Mouse (Mus musculus): ENCODE results near the gene Slc4a1. TPM values are rescaled to one million over a fixed set of nuclear protein-coding genes. Genes with fewer than 3 reads are reported as not detected.

The Slc4a1 gene
- 1 to 10 TPM; 3.0 to 3.3 TPM for polyA plus RNA-seq (2017; shearing (Covaris generic))

DNA sequence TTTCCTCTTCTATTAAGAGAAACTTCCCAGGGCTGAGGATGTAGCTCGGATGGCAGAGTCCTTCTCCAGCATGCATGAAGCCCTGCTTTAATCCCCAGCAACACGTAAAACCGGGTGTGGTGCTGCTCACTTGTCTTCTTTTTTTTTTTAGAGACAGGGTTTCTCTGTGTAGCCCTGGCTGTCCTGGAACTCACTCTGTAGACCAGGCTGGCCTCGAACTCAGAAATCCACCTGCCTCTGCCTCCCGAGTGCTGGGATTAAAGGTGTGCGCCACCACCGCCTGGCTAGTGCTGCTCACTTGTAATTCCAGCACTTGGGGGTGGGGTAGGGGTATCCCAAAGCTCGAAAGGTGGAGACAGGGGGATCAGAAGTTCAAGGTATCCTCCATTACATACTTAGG, at the start of gene Slc4a1:
Slc4a1 (minus strand) TSS at position 101 of the 400 bp plus-strand sequence.

DNA sequence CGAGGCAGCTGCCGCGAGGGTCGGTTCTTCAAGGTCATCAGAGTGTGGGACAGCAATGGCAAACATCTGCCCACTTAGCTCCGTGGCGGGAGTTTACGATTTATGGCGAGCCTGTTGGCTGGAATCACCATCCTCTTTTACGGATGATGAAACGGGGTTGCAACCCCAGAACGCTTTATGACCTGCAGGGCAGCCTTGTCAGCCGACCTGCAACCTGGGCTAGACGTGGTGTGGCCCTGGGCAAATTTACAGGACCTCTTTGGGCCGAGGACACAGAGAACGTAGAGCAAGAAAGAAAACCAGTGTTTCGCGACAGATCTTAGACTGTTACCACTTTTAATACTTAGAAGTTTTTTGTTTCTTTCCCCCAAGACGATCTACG, 41.8 kb upstream of the Slc4a1 start, which contains the start of gene Slc25a39:
Slc25a39 (minus strand) TSS at position 113 of the 382 bp plus-strand sequence.

DNA sequence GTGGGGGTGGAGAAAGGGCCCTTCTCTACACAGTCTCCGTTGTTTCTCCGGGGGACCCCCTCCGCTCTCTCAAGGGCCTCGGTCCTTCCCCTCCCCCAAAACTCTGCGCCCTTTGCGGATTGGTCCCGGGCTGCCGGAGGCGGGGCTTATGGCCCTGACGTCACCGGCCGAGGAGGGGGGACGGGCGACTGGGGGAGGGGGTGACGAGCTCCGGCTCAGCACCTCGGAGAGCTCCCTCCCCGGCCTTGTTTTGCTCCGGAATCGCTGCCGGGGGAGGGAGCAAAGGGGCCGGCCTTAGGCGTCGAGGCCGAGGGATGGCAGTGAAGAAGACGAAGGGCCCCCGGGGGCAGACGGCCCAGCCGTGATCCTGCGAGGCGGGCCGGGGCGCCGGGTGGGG, 27.2 kb upstream of the Slc4a1 start, which contains the start of gene Rundc3a:
Rundc3a (plus strand) TSS at position 166 of the 397 bp plus-strand sequence.

DNA sequence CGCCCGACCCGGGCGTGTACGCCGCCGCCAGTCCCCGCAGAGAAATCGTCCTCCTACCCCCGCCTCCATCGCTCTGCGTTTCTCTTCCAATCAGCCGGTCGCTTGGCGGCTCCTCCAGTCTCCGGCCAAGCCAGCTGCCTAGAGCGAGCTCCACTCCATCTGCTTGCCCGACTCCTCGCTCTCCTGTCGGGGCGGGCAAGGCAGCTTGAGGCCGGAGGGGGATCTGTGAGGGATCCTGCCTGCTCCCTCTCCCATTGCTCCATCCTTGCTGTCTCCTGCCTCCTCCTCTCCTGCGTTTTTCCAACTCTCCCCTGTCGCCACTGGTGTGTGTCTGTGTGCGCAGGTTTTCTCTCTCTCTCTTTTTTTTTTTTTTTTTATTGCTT, 46.6 kb downstream of the Slc4a1 start, which contains the start of gene Ubtf:
Ubtf (minus strand) TSS at position 333 of the 383 bp plus-strand sequence.

Other genes with a start within 250 kb of the Slc4a1 start
- gene Nags, start 220.7 kb downstream of the Slc4a1 start, polyA plus RNA-seq (2017; shearing (Covaris generic)): under 1 TPM in 1 of 2 experiments, not detected in 1; 0.14 TPM
- 10 to 100 TPM in 1 of 2 experiments, 1 to 10 TPM in 1; 4.9 to 10.4 TPM for gene Tmem101, start 209.8 kb downstream of the Slc4a1 start, polyA plus RNA-seq (2017; shearing (Covaris generic))
- gene Lsm12, start 180.9 kb downstream of the Slc4a1 start, polyA plus RNA-seq (2017; shearing (Covaris generic)): 10 to 100 TPM; 71.5 to 99.9 TPM
- 10 to 100 TPM; 23.4 to 38.3 TPM for gene G6pc3, start 176.6 kb downstream of the Slc4a1 start, polyA plus RNA-seq (2017; shearing (Covaris generic))
- gene Hdac5, start 136.0 kb downstream of the Slc4a1 start, polyA plus RNA-seq (2017; shearing (Covaris generic)): 10 to 100 TPM; 23.2 to 25.0 TPM
- 1 to 10 TPM; 1.3 to 2.5 TPM for gene BC030867, start 117.3 kb downstream of the Slc4a1 start, polyA plus RNA-seq (2017; shearing (Covaris generic))
- not detected for gene Asb16, start 97.5 kb downstream of the Slc4a1 start, polyA plus RNA-seq (2017; shearing (Covaris generic))
- gene Tmub2, start 81.3 kb downstream of the Slc4a1 start, polyA plus RNA-seq (2017; shearing (Covaris generic)): 10 to 100 TPM; 53.2 to 53.9 TPM
- gene Atxn7l3, start 69.6 kb downstream of the Slc4a1 start, polyA plus RNA-seq (2017; shearing (Covaris generic)): 10 to 100 TPM; 18.9 to 21.8 TPM
- 100 to 1,000 TPM; 104 to 123 TPM for gene Ubtf, start 46.5 kb downstream of the Slc4a1 start, polyA plus RNA-seq (2017; shearing (Covaris generic))
- 10 to 100 TPM; 25.8 to 29.9 TPM for gene Rundc3a, start 27.2 kb upstream of the Slc4a1 start, polyA plus RNA-seq (2017; shearing (Covaris generic))
- 10 to 100 TPM; 78.1 to 93.5 TPM for gene Slc25a39, start 41.7 kb upstream of the Slc4a1 start, polyA plus RNA-seq (2017; shearing (Covaris generic))
- 10 to 100 TPM; 42.4 to 63.7 TPM for gene Grn, start 64.1 kb upstream of the Slc4a1 start, polyA plus RNA-seq (2017; shearing (Covaris generic))
- gene Fam171a2, start 81.5 kb upstream of the Slc4a1 start, polyA plus RNA-seq (2017; shearing (Covaris generic)): under 1 TPM in 1 of 2 experiments, not detected in 1; 0.32 TPM
- gene Itga2b, start 103.9 kb upstream of the Slc4a1 start, polyA plus RNA-seq (2017; shearing (Covaris generic)): 1 to 10 TPM in 1 of 2 experiments, under 1 TPM in 1; 0.64 to 1.1 TPM
- 10 to 100 TPM; 57.4 to 60.5 TPM for gene Gpatch8, start 190.2 kb upstream of the Slc4a1 start, polyA plus RNA-seq (2017; shearing (Covaris generic))
- not detected for gene Gm11627, start 213.3 kb upstream of the Slc4a1 start, polyA plus RNA-seq (2017; shearing (Covaris generic))
- not detected for gene Fzd2, start 238.2 kb upstream of the Slc4a1 start, polyA plus RNA-seq (2017; shearing (Covaris generic))

Data from activated CD4-positive, CD25-positive, alpha-beta regulatory T cell (primary cell).